Mouse (Mus musculus) myocyte (in vitro differentiated cells): ENCODE measurements around the gene Tnn. TPM values are rescaled to one million over a fixed set of nuclear protein-coding genes. Genes with fewer than 3 reads are reported as not detected.

ENCODE experiments used
- H3K27me3 ChIP-seq: one replicate; pipeline ENCODE4 v1.6.1; 2011; ENCODE audit not compliant: control insufficient read depth, insufficient read depth, insufficient read length
- H3K36me3 ChIP-seq: one replicate; pipeline ENCODE4 v1.6.1; 2011; ENCODE audit not compliant: control insufficient read depth, insufficient read depth
- H3K4me2 ChIP-seq: one replicate; pipeline ENCODE4 v1.6.1; 2011; ENCODE audit warnings: low read depth, control low read depth
- H3K4me3 ChIP-seq: one replicate; pipeline ENCODE4 v1.5.1; 2011; ENCODE audit warnings: mild to moderate bottlenecking, control low read depth, moderate library complexity
- H3K79me2 ChIP-seq: one replicate; pipeline ENCODE4 v1.6.1; 2011; ENCODE audit not compliant: control insufficient read depth, insufficient read depth
- H3ac ChIP-seq: one replicate; pipeline ENCODE4 v1.6.1; 2011; ENCODE audit not compliant: control insufficient read depth, insufficient read length
- CEBPB ChIP-seq: IDR thresholded peaks from 2 replicates; pipeline ENCODE4 v1.6.1; 2011; ENCODE audit warnings: mild to moderate bottlenecking, moderate library complexity; ENCODE audit not compliant: poor library complexity, insufficient read depth, severe bottlenecking
- E2F4 ChIP-seq: IDR thresholded peaks from one replicate; pipeline ENCODE4 v1.6.1; 2011; ENCODE audit warnings: mild to moderate bottlenecking, control low read depth, moderate library complexity; ENCODE audit not compliant: insufficient read depth
- MAX ChIP-seq: IDR thresholded peaks from one replicate; pipeline ENCODE4 v1.6.1; 2011; ENCODE audit warnings: low read depth, mild to moderate bottlenecking, control low read depth
- MYOD1 ChIP-seq, 3 experiments: IDR thresholded peaks; one replicate each; pipeline ENCODE4 v1.6.1; 2011; ENCODE audit warnings: control low read depth in 2 of 3, low read depth in 2 of 3, mild to moderate bottlenecking in 2 of 3, moderate library complexity in 1 of 3; ENCODE audit not compliant: insufficient read length in 2 of 3, control insufficient read depth in 1 of 3
- MYOG ChIP-seq, 3 experiments: IDR thresholded peaks; one replicate each; pipeline ENCODE4 v1.6.1; 2011; ENCODE audit warnings: control low read depth in 2 of 3, low read depth in 2 of 3, mild to moderate bottlenecking in 2 of 3; ENCODE audit not compliant: insufficient read length in 2 of 3, control insufficient read depth in 1 of 3, insufficient read depth in 1 of 3
- POLR2A ChIP-seq: IDR thresholded peaks from one replicate; pipeline ENCODE4 v1.6.1; 2011; ENCODE audit warnings: low read depth, mild to moderate bottlenecking, control low read depth, moderate library complexity; ENCODE audit not compliant: insufficient read length
- POLR2AphosphoS2 ChIP-seq: IDR thresholded peaks from one replicate; pipeline ENCODE4 v1.6.1; 2011; ENCODE audit warnings: low read depth, control low read depth; ENCODE audit not compliant: insufficient read length
- REST ChIP-seq: IDR thresholded peaks from one replicate; pipeline ENCODE4 v1.6.1; 2011; ENCODE audit warnings: mild to moderate bottlenecking, control low read depth, moderate library complexity; ENCODE audit not compliant: insufficient read depth, insufficient read length
- SRF ChIP-seq: IDR thresholded peaks from one replicate; pipeline ENCODE4 v1.6.1; 2011; ENCODE audit warnings: low read depth; ENCODE audit not compliant: control insufficient read depth, insufficient read length
- TCF12 ChIP-seq: IDR thresholded peaks from one replicate; pipeline ENCODE4 v1.6.1; 2011; ENCODE audit warnings: mild to moderate bottlenecking, control low read depth; ENCODE audit not compliant: poor library complexity, insufficient read depth, severe bottlenecking
- TCF3 ChIP-seq: IDR thresholded peaks from one replicate; pipeline ENCODE4 v1.6.1; 2011; ENCODE audit warnings: low read depth, control low read depth; ENCODE audit not compliant: insufficient read length
- USF1 ChIP-seq: IDR thresholded peaks from one replicate; pipeline ENCODE4 v1.6.1; 2011; ENCODE audit warnings: low read depth, mild to moderate bottlenecking, control low read depth, moderate library complexity
- polyA plus RNA-seq: library from polyadenylated mRNA; unstranded; fragments of >200 nt; fragmentation: generic; extraction: Trizol; gene quantifications from one replicate; pipeline ENCODE4 v1.2.1, GENCODE M21; 2012; ENCODE audit warnings: missing spikeins

Gene Tnn
- polyA plus RNA-seq, 1 experiment, result not detected

- no peak for TF ChIP-seq MYOG (IDR thresholded peaks at IDR 0.05; ENCODE audit: control insufficient read depth in 1 of 3, insufficient read depth in 1 of 3, insufficient read length in 2 of 3, low read depth in 2 of 3)
- TF ChIP-seq CEBPB, result no peak
- no peak for TF ChIP-seq POLR2A
- TF ChIP-seq REST, result no peak
- no peak for TF ChIP-seq E2F4
- no peak for TF ChIP-seq MYOD1 (IDR thresholded peaks at IDR 0.05; ENCODE audit: control insufficient read depth in 1 of 3, insufficient read length in 2 of 3, low read depth in 2 of 3)
- TF ChIP-seq TCF12, result no peak
- H3K4me3 ChIP-seq, result no peak overlapping the region
- no peaks in the 10 kb centered on the region for H3K27me3 ChIP-seq
- no peaks in the 10 kb centered on the region for H3K36me3 ChIP-seq
- no peak overlapping the region for H3ac ChIP-seq
- no peaks in the 10 kb centered on the region for H3K79me2 ChIP-seq
- H3K4me2 ChIP-seq, result no peak overlapping the region
Observed at GRCm38 (mm10) chr1:160086651-160087050, 66.7 kb downstream of the Tnn start.

- Histone ChIP-seq H3K79me2 (no peaks in the 10 kb centered on the region), H3K36me3 (no peaks in the 10 kb centered on the region), H3ac (no peak overlapping the region), H3K27me3 (no peaks in the 10 kb centered on the region), H3K4me3 (no peak overlapping the region), H3K4me2 (no peak overlapping the region)
- TF ChIP-seq POLR2A (no peak), POLR2AphosphoS2 (no peak), USF1 (no peak), REST (no peak), TCF12 (no peak), MAX (no peak), TCF3 (no peak), MYOD1 (IDR thresholded peaks at IDR 0.05; ENCODE audit: control insufficient read depth in 1 of 3, insufficient read length in 2 of 3, low read depth in 2 of 3) (no peak), SRF (no peak), E2F4 (no peak), MYOG (IDR thresholded peaks at IDR 0.05; ENCODE audit: control insufficient read depth in 1 of 3, insufficient read depth in 1 of 3, insufficient read length in 2 of 3, low read depth in 2 of 3) (no peak), CEBPB (no peak)
Observed at GRCm38 (mm10) chr1:160084239-160084638, 69.1 kb downstream of the Tnn start.

GRCm38 (mm10) chr1:160082647-160083046 lies 70.7 kb downstream of the Tnn start:
- Histone ChIP-seq H3K4me3 (no peak overlapping the region), H3K4me2 (no peak overlapping the region), H3K27me3 (no peaks in the 10 kb centered on the region), H3K79me2 (no peaks in the 10 kb centered on the region), H3K36me3 (no peaks in the 10 kb centered on the region), H3ac (no peak overlapping the region)
- TF ChIP-seq E2F4 (no peak), MYOD1 (IDR thresholded peaks at IDR 0.05; ENCODE audit: control insufficient read depth in 1 of 3, insufficient read length in 2 of 3, low read depth in 2 of 3) (no peak), USF1 (no peak), TCF12 (no peak), REST (no peak), TCF3 (no peak), MAX (no peak)

- Histone ChIP-seq H3K27me3 (no peaks in the 10 kb centered on the region), H3K79me2 (no peaks in the 10 kb centered on the region), H3K4me2 (no peak overlapping the region), H3K4me3 (no peak overlapping the region), H3K36me3 (no peaks in the 10 kb centered on the region), H3ac (no peak overlapping the region)
- TF ChIP-seq REST, result no peak
- TF ChIP-seq POLR2AphosphoS2, result no peak
- TF ChIP-seq POLR2A, result no peak
Observed at GRCm38 (mm10) chr1:160080800-160081436, 72.5 kb downstream of the Tnn start.

GRCm38 (mm10) chr1:160078882-160079661 lies 74.3 kb downstream of the Tnn start:
- H3K79me2 ChIP-seq, result no peaks in the 10 kb centered on the region
- no peak overlapping the region for H3K4me3 ChIP-seq
- H3K36me3 ChIP-seq, result no peaks in the 10 kb centered on the region
- no peak overlapping the region for H3ac ChIP-seq
- H3K27me3 ChIP-seq, result no peaks in the 10 kb centered on the region
- TF ChIP-seq TCF3, result no peak
- no peak for TF ChIP-seq MAX
- TF ChIP-seq MYOD1 (IDR thresholded peaks at IDR 0.05; ENCODE audit: control insufficient read depth in 1 of 3, insufficient read length in 2 of 3, low read depth in 2 of 3), result no peak
- TF ChIP-seq CEBPB, result peak; percentile 71
- no peak for TF ChIP-seq REST
- TF ChIP-seq E2F4, result no peak
- TF ChIP-seq USF1, result no peak
- no peak overlapping the region for H3K4me2 ChIP-seq
